Mouse (Mus musculus) hindbrain, embryonic 11.5 days (tissue): ENCODE results near the gene Pdp2. TPM values are rescaled to one million over a fixed set of nuclear protein-coding genes. Genes with fewer than 3 reads are reported as not detected.

Source experiments
- polyA plus RNA-seq: library from polyadenylated mRNA; unstranded; fragments of >200 nt; fragmentation: Nextera tagmentation; extraction: Ambion mirVana; gene quantifications from 2 replicates; pipeline ENCODE4 v1.2.1, GENCODE M21; 2014

Pdp2 gene
- polyA plus RNA-seq, 1 experiment from 2014 or later = 14.4 TPM

Other genes starting within 250 kb of the Pdp2 start
- gene Cmtm4, start 195.6 kb upstream of the Pdp2 start, polyA plus RNA-seq = 2.7 and 3.8 TPM in 2 replicates
- 95.4 and 96.4 TPM in 2 replicates for gene Dync1li2, start 148.4 kb upstream of the Pdp2 start, polyA plus RNA-seq
- 0.10 TPM in 1 of 2 replicates, not detected in the other for gene Terb1, start 81.5 kb upstream of the Pdp2 start, polyA plus RNA-seq
- gene Nae1, start 56.8 kb upstream of the Pdp2 start, polyA plus RNA-seq = 140 TPM in 2 replicates
- 0.42 and 0.52 TPM in 2 replicates for gene Car7, start 56.8 kb upstream of the Pdp2 start, polyA plus RNA-seq
- gene Cdh16, start 32.9 kb downstream of the Pdp2 start, polyA plus RNA-seq = not detected in 2 replicates
- gene Rrad, start 39.9 kb downstream of the Pdp2 start, polyA plus RNA-seq = 1.7 and 2.1 TPM in 2 replicates
- gene Ciao2b, start 50.5 kb downstream of the Pdp2 start, polyA plus RNA-seq = 99.6 and 103 TPM in 2 replicates
- not detected in 2 replicates for gene Ces2a, start 142.6 kb downstream of the Pdp2 start, polyA plus RNA-seq
- 0.17 TPM in 1 of 2 replicates, not detected in the other for gene Ces2b, start 240.1 kb downstream of the Pdp2 start, polyA plus RNA-seq